Mouse (Mus musculus) 416B (cell line): ENCODE data around the gene Tns1.

Experiments
- DNase-seq: peaks from one replicate; pipeline ENCODE4 v3.0.0; 2011; ENCODE audit warnings: low read depth

The Tns1 gene

DNA sequence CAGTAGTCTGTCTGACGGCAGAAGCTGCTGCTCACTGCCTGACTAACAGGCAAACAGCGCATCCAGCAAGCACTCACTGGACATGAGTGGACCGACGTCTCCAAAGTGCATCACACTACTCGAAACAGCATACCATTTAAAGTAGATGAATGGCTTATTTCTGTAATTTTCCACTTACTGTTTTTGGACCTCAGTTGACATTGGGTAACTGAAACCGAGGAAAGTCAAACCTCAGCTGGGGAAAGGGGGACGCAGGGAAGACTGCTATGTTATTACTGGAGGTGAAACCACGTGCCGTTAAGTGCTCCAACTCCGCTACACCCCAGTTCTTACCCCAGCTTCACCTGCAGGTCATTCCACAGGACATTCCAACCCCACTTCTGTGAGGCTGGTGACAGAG lies 111.5 kb downstream of the Tns1 start:
- no peak for DNase-seq

DNA sequence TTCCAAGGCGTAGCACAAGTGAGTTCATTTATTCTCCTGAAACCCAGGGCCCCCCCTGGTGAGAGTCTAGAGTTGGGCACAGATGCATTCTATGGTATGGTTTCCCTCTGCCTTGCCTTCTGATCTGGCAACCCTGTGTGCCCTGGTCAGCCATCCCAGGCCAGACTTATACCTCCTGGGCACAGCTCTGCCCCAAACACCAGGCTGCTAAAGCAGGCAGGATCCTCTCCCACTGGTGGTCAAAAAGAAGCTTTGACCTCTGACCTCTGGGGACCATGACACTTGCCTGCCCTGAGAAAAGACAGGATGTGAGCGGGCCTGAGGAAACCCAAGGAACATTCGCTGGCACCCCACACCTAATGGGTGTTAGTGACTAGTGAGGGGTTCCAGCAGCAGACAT lies 114.8 kb downstream of the Tns1 start:
- no peak for DNase-seq

DNA sequence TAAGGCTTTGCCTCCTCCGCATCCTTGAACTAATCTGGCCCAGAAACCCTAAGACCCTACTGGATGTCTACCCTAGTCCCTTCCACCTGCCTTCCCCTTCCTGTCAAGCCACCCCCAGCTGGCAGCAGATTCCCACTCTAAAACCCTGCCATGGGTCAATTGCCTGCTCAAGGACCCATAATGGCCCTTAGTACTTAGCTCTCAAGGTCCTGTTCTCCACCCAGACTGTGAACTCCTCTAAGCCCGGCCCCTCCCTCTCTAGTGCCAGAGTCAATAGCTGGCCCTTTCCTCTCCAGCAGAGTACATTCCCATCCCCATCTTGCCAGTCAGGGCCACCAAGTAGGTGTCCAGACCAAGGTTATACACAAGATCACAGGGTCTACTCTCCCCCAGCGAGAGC lies 115.3 kb downstream of the Tns1 start:
- no peak for DNase-seq

DNA sequence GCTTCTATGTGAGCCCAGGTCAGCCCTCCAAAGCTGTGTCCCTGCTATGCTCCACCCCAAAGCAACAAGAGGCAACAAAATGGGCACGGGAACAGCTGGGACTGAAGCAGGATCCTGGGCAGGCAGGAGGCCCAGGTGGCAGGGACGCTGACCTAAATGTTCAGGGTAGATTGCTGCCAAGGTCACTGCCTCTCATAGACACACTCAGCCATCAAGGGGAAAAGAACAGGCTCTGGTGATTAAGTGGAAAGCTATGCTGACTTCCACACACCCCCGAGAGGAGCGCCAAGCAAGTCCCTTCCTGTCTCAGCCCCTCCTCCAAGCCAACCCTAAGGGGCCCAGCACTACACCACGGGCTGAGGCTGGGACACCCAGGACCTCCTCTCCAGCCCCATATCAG lies 115.8 kb downstream of the Tns1 start:
- no peak for DNase-seq

DNA sequence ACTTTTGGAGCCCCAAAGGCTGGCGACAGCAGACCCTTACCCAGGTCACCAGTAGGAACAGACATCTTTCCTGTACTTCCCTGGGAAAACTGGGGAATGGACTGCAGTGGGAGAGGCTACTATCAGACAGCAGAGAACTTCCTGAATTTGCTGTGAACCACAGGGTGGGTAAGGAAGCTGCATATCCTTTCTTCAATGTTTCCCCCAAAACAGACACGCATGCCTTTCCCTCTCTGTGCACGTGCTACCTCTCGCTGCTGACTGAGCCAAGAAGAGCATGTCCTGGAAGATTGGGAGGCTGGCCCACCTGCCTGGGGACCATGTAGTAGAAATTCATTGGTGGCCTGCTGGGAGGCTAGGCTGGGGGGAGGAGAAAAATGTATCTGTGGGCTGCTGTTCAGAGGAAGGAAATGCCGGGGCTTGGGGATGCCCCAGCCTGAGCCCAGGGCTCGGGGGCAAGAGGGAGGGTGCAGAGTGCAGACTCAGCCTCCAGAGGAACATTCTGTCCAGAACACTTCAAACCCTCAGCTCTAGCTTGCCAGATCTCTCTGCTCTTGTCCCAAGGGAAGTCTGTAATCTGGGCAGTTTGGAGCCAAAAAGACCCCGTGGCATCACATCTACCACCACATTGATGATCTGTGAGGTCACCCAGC lies 116.7 kb downstream of the Tns1 start:
- no peak for DNase-seq

DNA sequence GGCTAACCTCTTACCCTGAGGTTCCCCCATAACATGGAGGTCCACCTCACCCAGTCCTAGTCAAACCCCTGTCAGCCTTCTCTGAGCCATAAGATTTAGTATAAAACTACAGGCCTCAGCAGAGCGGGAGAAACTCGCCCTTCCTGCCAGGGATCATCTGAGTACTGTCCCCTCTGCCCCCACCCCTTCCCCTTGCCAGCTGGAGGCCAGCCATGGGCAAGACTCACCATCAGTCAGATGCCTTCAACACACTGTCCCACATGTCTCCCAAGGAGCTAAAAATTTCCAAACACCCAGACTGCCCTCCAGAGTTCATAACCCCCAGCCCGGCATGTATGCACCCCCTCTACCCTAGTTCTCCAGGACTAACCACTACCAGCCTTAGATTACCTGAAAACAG lies 119.2 kb downstream of the Tns1 start:
- no peak for DNase-seq

DNA sequence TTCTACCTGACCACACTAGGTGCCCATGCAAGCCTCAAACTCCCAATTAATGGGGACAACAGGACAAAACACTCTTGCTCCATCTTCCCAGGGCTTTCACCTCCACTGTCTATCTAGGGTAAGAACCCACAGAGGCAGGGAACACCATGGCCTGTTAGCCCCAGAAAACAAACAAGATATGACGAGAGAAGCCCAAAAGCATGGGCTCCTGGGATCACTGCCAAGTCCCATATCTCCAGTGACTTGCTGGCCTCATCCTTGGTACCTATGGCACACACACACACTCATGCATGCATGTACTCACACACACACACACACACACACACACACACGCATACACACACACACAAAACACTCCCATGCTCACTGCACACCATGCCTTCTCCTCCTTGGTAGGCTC lies 120.5 kb downstream of the Tns1 start:
- no peak for DNase-seq

DNA sequence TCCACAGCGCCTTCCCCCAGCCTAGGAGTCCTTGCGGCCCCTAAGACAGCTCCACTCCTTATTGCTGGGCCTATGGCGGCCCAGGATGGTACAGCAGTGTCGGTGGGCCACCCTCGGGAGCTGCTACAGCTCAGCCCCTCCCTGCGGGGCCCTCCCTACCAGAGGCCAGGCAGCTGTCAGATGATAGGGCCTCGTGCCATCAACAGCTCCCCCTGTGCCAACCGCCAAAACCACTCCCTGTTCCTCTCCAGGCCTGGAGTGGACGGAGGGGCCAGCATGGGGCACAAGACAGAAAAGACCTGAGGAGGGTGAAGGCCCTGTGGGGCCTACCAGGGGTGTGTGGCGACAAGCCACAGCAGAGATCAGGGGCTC lies 122.8 kb downstream of the Tns1 start:
- peak; percentile 25 for DNase-seq

DNA sequence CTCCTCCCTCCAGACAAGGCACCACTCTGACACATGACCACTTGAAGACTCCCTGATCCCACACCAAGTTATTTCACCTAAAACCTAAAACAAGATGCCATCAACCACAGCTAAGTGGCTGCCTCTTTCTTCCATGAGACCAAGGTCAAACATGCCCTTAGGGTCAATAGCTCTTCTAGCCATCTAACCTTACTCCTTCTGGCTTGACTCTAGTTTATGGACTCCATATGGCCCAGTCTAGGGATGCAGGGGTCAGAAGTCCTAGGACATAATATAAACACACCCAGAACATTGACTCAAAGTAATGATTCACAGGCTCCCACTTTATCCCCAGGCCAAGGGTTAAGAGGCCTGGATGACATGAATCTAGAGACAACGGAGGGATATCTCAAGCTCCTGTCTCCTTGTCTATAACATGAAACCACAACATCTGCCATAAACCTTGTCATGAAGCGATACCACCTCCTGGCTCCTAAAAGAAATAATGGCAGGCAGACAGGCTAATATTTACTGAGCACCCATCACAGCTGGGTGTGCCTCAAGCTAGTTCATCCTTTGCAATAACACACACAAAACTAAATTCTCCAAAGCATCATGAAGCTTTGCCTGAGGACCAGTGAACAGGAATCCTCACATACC lies 123.3 kb downstream of the Tns1 start:
- no peak for DNase-seq

DNA sequence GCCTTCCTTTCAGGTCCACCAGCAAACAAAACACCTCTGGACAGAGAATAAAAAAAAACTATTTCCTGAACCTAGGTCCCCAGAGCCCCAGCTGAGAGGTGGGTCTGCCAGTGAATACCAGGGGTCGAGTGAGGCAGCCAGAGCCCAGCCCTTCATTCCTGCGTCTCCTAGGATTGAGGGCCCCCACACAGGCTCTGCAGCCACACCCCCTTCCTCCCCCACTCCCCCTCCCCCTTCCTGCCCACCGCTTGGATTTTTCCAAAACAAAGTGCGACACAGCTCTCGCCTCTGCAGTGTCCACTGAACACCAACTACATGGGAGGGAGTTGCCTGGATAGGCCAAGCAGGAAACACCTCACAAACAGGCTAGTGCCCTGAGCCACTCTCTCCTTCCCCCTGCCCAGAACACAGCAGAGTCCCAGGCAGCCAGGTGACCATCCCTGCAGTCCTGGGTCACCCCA lies 124.0 kb downstream of the Tns1 start:
- no peak for DNase-seq

DNA sequence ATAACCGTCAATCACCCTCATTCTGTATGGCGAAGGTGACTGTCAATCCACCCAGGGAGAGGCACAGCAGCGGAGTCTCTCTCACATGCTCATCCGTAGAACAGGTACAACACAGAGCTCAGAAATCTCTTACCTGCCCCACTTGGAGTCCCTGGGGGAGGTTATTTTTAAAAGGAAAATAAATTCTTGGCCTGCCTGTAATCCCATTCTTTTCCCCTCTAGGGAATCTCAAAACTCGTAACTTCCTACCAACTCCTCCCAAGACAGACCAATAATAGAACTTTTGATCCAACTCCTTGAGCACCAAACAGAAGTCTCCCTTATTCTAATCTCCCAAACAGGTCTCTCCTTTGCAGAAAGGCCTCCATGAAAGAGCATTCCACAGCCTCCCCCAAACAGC lies 124.7 kb downstream of the Tns1 start:
- DNase-seq: no peak

DNA sequence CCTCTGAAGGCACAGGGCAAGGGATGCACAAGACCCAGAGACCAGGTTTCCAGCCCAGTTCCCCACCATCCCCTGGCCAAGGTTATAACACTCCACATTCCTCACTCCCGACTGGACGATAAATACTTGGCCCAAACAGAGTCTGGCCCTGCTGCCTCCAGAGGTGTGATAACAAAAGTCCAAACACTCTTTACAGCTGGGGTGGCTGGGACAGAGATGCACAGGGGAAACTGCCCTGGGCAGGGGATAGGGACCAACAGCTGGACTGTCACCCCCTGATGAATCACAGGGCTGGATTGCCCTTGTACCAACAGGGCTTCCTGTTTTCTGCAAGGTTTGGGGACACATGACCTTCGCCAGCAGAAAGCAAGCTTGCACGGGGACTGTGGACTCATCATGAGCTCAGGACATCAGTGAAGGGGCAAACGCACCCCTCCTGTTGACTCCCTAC lies 125.3 kb downstream of the Tns1 start:
- peak; percentile 36 for DNase-seq

DNA sequence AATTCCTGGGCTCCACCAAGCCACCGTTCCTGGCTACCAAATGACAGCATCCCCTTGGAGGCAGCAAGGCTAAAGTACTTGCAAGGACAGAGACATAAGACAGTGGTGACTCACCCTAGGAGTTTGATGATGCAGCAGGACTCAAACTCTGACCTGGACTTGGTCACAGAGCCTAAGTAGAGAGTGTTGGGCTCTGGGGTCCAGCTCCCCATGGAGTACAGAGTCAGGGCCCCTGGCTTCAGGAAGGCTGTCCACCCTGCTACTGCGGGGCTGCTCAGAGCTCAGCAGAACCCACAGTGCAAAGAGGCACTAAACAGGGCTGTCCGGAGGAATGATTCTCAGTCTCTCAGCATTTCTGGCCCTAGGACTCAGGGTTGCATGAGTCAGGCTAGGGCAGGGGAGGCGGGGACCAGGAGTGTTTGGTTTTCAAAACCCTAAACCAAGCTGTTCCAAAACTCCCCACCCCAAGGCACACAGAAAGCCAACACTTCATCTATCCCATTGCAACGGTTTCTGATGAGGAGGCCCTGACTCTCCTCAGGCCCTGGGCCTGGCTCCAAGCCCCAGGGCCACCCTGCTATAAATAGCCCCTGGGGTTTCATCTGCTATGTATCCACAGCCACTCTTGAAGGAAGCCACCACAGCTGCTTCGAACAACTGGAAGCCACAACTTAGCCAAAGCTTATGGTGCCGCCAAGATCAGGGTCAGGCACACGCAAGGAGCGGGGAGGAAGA lies 126.0 kb downstream of the Tns1 start:
- DNase-seq: peak; percentile 64

DNA sequence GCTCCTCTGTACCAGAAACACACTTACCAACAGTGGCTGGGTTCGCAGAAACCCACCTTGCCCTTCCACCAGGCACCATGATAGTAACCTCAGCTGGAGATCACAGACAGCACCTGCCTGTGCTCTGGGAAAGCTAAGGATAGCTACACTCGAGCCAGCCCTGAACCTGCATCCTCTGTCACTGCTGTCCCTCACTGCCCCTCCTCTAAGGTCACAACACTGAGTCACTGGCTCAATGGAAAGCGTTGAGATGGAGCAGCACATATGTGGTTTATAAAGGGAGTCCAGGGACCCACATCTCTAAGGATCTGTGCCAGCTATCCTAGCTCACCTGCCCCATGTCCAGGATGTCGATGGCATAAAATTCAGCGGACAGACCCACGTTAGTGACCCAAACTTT lies 126.9 kb downstream of the Tns1 start:
- DNase-seq: no peak

DNA sequence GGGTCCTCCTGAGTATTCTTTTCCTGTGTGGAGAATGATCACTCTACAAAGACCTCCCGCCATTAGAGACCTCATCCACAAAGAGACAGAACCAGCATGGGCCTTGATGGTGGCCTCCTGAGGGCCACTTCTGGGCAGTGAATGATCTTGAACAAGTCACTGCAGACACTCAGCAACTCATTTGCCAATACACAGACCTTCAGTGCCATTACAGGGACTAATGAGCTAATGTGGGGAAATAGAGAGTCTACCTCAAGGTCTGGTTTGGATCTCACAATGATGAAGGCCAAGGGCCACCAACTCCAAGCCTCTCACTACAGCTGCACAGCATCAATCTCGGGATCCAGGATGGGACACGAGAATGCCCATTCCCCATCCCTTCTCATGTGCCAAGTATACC lies 127.6 kb downstream of the Tns1 start:
- DNase-seq: no peak

DNA sequence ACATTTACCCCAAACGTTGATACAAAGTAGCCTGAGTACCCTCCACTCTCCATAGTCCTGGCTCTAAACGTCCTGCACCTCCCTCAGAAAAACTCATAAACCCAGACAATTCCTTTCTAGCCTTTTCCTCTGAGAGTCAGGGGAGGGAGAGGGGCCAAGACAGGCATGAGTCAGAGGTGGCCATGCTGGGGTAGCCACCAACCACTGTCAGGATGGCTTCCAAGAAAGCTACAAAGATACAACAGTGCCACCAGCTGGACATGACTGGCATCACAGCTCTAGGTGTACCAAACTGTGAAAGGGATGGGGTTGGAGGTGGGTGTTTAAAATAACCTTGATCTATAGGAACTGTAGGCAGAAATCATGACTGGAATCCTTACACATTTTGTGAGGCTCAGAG lies 128.0 kb downstream of the Tns1 start:
- peak; percentile 77 for DNase-seq

DNA sequence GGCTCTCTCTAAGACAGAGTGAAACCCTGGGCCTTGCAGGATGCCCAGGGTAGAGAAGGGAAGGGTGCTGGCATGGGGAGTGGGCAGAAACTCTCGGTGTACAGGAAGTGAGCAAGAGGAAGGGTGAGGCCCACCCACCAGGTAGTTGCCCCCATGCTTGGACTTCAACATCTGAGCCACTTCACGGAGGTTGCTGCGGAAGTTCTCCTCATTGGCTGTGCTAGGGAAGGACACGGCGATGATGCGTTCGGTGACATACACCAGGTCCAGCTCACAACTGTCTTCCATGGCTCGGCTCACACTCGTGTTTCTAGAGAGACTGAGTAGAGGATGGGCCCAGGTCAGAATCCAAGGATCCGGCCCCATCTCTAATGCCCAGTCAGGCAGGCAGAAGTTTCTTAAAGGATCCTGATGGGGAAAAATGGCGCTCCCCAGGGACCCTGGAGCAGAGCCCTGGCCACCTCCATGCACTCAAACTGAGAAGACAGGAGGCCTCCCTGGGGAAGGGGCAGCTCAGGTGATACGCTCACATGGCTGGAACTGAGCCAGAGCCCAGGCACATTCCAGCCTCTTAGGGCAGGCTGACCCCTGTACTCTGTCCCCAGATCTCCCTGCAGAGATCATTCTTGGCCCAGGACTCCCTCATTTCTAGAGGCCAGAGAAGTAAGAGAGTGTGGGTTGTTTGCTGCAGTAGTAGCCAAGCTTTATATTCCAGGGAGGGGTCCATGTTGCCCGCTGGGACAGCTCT lies 129.0 kb downstream of the Tns1 start:
- no peak for DNase-seq

DNA sequence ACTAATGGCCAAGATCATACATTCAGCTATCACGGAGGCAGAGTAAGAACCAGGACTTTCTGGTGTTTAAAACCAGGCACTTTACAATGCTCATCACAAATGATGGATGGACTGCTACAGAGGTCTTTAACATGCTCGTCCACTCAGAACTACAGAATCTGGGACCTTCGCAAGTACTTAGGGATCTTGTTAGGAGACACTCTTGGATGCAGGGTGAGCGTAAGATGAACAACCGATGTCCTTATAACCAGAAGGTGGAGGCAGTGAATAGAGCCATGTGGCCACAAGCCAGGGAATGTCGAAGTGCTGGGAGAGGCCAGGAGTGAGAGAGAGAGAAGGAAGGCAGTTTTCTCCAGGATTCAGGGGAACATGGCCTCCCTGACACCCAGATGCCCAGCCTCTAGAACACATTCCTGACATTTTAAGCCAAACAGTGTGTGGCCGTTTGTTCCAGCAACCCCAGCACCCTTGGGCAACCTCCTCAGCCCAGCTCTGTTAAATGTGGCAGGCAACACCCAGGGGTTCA lies 130.3 kb downstream of the Tns1 start:
- DNase-seq: no peak

DNA sequence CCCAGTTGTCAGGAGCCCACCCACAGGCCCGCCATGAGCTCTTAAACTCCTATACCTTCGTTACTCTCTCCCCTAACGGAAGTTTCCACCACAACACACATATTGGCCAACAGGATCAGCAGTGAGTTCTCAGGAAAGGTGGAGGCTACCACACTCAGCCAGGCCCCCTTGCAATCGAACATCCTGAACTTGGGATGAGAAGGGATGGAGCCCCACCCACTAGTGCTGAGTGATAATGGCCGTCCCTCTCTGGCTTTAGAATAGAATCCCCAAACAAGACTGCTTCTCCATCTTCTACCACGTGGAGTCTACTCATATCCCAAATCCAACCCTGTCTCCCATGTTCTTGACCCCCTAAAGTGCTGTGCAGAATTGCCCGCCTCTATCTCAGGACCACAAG lies 131.0 kb downstream of the Tns1 start:
- DNase-seq: no peak

DNA sequence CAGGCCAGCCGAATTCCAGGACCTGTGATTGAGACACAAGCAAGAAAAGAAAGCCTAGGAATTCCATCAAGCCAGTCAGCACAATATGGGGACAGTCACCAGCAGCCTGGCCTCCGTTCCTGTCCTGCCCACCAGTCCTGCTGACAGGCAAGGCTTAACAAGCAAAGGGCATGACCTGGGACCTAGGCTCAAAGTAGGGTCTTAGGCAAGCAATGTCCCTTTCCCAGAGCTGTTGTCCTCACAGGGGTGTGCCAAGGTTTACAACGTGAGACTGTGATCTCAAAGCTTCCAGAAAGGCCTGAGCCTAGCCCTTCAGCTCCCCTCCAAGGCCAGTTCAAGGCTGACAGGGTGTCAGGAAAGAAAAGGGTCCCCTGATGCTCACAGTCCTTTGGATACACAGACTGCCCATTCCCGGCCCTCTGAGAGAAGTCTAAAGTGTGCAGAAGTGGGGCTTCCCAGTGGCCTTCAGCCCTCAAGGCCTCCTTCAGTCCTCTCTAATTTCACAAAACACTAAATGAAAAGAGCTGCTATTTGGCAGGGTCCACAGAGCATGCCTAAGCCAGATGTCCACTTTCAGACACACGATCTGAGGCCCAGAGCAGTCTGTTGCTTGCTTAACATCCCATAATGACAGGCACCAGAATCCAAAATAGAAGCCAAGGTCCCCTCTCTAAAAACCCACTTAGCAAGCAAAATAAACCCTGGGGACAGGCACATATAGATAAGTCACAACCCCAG lies 131.9 kb downstream of the Tns1 start:
- DNase-seq: no peak

DNA sequence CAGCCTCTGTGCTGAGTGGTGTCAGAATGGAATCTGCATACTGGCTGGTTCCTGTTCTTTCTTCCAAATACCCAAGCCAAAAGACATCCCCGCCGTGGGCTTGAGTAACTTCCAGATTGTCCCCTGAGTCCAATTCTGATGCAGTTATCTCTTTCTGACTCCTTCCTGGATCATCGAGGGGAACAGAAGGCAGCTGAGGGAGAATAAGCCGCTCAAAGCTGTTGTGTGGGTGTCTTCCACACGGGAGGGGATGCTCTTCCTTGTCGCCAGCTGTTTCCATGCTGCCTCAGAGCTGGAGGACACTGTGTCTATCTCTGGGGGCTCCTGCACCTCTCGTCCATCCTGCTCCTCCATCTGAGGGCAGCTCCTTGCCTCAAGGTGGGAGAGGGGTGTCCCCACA lies 133.0 kb downstream of the Tns1 start:
- DNase-seq: no peak

DNA sequence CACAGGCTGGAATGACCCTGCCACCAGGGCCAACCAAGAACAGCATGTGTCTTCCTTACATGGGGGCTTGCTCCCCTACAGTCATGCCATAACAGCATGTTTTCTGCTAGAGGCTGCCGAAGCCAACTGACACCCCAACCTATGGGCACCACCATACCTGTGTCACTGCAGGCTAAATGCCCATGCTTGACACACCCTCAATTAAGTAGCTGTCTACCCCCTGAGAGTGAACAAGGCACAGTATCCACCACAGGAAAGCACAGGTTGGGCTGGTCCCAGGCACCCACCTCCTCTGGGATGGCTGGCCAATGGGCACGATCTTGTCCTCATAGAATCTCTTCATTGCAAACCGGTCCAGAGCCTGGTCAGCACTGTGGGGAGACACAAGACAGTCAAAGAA lies 134.2 kb downstream of the Tns1 start:
- DNase-seq: no peak
